Mouse (Mus musculus) ES-E14 (cell line): Measurements from ENCODE around the gene Olfr424. TPM values are rescaled to one million over a fixed set of nuclear protein-coding genes. Genes with fewer than 3 reads are reported as not detected.

Experiments used
- DNase-seq: peaks from one replicate; pipeline ENCODE4 v3.0.0-alpha.2; 2013; ENCODE audit warnings: low read depth, low spot score
- H3K27ac ChIP-seq: 2 replicates; pipeline ENCODE4 v1.5.1; 2012; ENCODE audit warnings: low read depth, mild to moderate bottlenecking, low read length, moderate library complexity, mixed read lengths; ENCODE audit not compliant: poor library complexity, insufficient read depth, severe bottlenecking
- H3K36me3 ChIP-seq: 2 replicates; pipeline ENCODE4 v1.6.1; 2012; ENCODE audit warnings: mild to moderate bottlenecking, low read length, moderate library complexity, mixed read lengths; ENCODE audit not compliant: control insufficient read depth, poor library complexity, insufficient read depth, severe bottlenecking
- H3K4me1 ChIP-seq, 2 experiments: fragments of 150-350 bp in 1 of 2; sonication (generic) in 1 of 2; 2 replicates each; pipeline ENCODE4 v1.6.1; 2012; ENCODE audit warnings: low read length in 2 of 2, mild to moderate bottlenecking in 1 of 2, mixed read lengths in 1 of 2; ENCODE audit not compliant: control insufficient read depth in 2 of 2, insufficient read depth in 2 of 2, poor library complexity in 1 of 2
- H3K4me3 ChIP-seq, 2 experiments: fragments of 150-350 bp in 1 of 2; sonication (generic) in 1 of 2; 2 replicates each; pipeline ENCODE4 v1.5.1; 2012; ENCODE audit warnings: low read length in 2 of 2, low read depth in 1 of 2, mild to moderate bottlenecking in 1 of 2, mixed read lengths in 1 of 2; ENCODE audit not compliant: insufficient read depth in 1 of 2, poor library complexity in 1 of 2, severe bottlenecking in 1 of 2
- H3K9ac ChIP-seq: 2 replicates; pipeline ENCODE4 v1.6.1; 2012; ENCODE audit warnings: low read depth, mild to moderate bottlenecking, low read length, mixed read lengths; ENCODE audit not compliant: poor library complexity, insufficient read depth, severe bottlenecking
- H3K9me3 ChIP-seq: fragments of 150-350 bp; sonication (generic); 2 replicates; pipeline ENCODE4 v1.6.1; 2012; ENCODE audit warnings: low read depth, mild to moderate bottlenecking, low read length; ENCODE audit not compliant: control insufficient read depth, insufficient read depth
- CHD2 ChIP-seq: IDR thresholded peaks from 2 replicates; pipeline ENCODE4 v1.6.1; 2014; ENCODE audit warnings: mild to moderate bottlenecking, low read depth, low read length, inconsistent platforms
- HCFC1 ChIP-seq: IDR thresholded peaks from 2 replicates; pipeline ENCODE4 v1.6.1; 2012; ENCODE audit warnings: low read length, inconsistent platforms, borderline replicate concordance; ENCODE audit not compliant: insufficient read depth
- MAFK ChIP-seq: IDR thresholded peaks from 2 replicates; pipeline ENCODE4 v1.6.1; 2014; ENCODE audit warnings: mild to moderate bottlenecking, low read depth, low read length, inconsistent platforms; ENCODE audit not compliant: insufficient read depth
- ZC3H11A ChIP-seq: IDR thresholded peaks from 2 replicates; pipeline ENCODE4 v1.6.1; 2012; ENCODE audit warnings: low read depth, mild to moderate bottlenecking, inconsistent platforms, low read length, borderline replicate concordance
- ZNF384 ChIP-seq: IDR thresholded peaks from 2 replicates; pipeline ENCODE4 v1.6.1; 2012; ENCODE audit warnings: low read depth, low read length, inconsistent platforms
- in situ Hi-C, 2 experiments: fragments of 600-800 bp; cut with MboI; formaldehyde crosslinking; loops; one replicate each; pipeline ENCODE4 v1.15.1; 2025; ENCODE audit warnings: low sequenced_read_pairs in 2 of 2, inconsistent platforms in 1 of 2; ENCODE audit not compliant: unreplicated experiment in 2 of 2
- total RNA-seq: library from RNA; depleted of rRNA; stranded (reverse); fragments of 300-350 nt; gene quantifications from 2 replicates; pipeline ENCODE4 v1.2.3, GENCODE M21; 2012; rRNA removed

The Olfr424 gene
- total RNA-seq, 1 experiment: not detected

- TF ChIP-seq ZNF384: no peak
- TF ChIP-seq MAFK: no peak
- TF ChIP-seq CHD2: no peak
- TF ChIP-seq HCFC1: no peak
- no peak for TF ChIP-seq ZC3H11A
- H3K4me1 ChIP-seq: no peaks in the 10 kb centered on the region; a peak in 1 of 4 replicates
- H3K4me3 ChIP-seq: no peak overlapping the region
- no peaks in the 10 kb centered on the region for H3K9me3 ChIP-seq
- H3K27ac ChIP-seq: no peak overlapping the region
- DNase-seq: no peak
- H3K9ac ChIP-seq: no peak overlapping the region
- in situ Hi-C loops: no loop called here
- no peaks in the 10 kb centered on the region for H3K36me3 ChIP-seq
Observed at GRCm38 (mm10) chr1:174170706-174171501, 39.6 kb downstream of the Olfr424 start.

- H3K9ac ChIP-seq: no peak overlapping the region
- no peaks in the 10 kb centered on the region for H3K9me3 ChIP-seq
- in situ Hi-C loops: no loop called here
- H3K36me3 ChIP-seq: no peaks in the 10 kb centered on the region
- H3K4me1 ChIP-seq: no peaks in the 10 kb centered on the region; a peak in 1 of 4 replicates
- no peak for DNase-seq
- no peak overlapping the region for H3K27ac ChIP-seq
- TF ChIP-seq HCFC1 (no peak), ZNF384 (no peak), MAFK (no peak), ZC3H11A (no peak), CHD2 (no peak)
- no peak overlapping the region for H3K4me3 ChIP-seq
Observed at GRCm38 (mm10) chr1:174171537-174171936, 40.2 kb downstream of the Olfr424 start.

- TF ChIP-seq MAFK (peak; percentile 91), ZNF384 (no peak), CHD2 (no peak)
- Histone ChIP-seq H3K27ac (peak within 1 kb of the TSS; percentile 36; the same call in 1 of the 2 replicates), H3K4me1 (no peaks in the 10 kb centered on the region; a peak in 1 of 4 replicates), H3K36me3 (no peaks in the 10 kb centered on the region), H3K9me3 (no peaks in the 10 kb centered on the region), H3K4me3 (no peak within 1 kb of the TSS), H3K9ac (no peak within 1 kb of the TSS)
- DNase-seq: peak; percentile 27
- in situ Hi-C loops: no loop called here
Observed at GRCm38 (mm10) chr1:174172605-174173004, 41.3 kb downstream of the Olfr424 start, which contains the start of gene Spta1. Gene Spta1, plus strand, starts transcription at chr1:174172776.

Other genes with a start within 250 kb of the Olfr424 start
- gene Ifi211, start 218.5 kb upstream of the Olfr424 start, total RNA-seq: 0.80 TPM in 1 of 2 replicates, not detected in the other
- 0.40 TPM in 1 of 2 replicates, not detected in the other for gene Mndal, start 189.0 kb upstream of the Olfr424 start, total RNA-seq
- gene Ifi203, start 188.8 kb upstream of the Olfr424 start, total RNA-seq: 0.27 TPM in 1 of 2 replicates, not detected in the other
- gene Ifi202b, start 148.8 kb upstream of the Olfr424 start, total RNA-seq: 0.11 and 2.2 TPM in 2 replicates
- gene Ifi205, start 99.7 kb upstream of the Olfr424 start, total RNA-seq: not detected in 2 replicates
- not detected in 2 replicates for gene Olfr433, start 90.8 kb upstream of the Olfr424 start, total RNA-seq
- gene Olfr432, start 82.3 kb upstream of the Olfr424 start, total RNA-seq: not detected in 2 replicates
- gene Olfr430, start 64.9 kb upstream of the Olfr424 start, total RNA-seq: not detected in 2 replicates
- gene Olfr429, start 47.2 kb upstream of the Olfr424 start, total RNA-seq: not detected in 2 replicates
- not detected in 2 replicates for gene Olfr427, start 34.6 kb upstream of the Olfr424 start, total RNA-seq
- gene Olfr231, start 10.4 kb upstream of the Olfr424 start, total RNA-seq: not detected in 2 replicates
- gene Olfr420, start 24.1 kb downstream of the Olfr424 start, total RNA-seq: not detected in 2 replicates
- gene Spta1, start 41.3 kb downstream of the Olfr424 start, total RNA-seq: 3.8 and 5.1 TPM in 2 replicates
- gene Olfr419, start 120.5 kb downstream of the Olfr424 start, total RNA-seq: 0.18 TPM in 1 of 2 replicates, not detected in the other
- not detected in 2 replicates for gene Mptx1, start 199.0 kb downstream of the Olfr424 start, total RNA-seq
- gene Olfr417, start 233.6 kb downstream of the Olfr424 start, total RNA-seq: not detected in 2 replicates